Mouse (Mus musculus): Measurements from ENCODE around the gene Lmtk3. TPM values are rescaled to one million over a fixed set of nuclear protein-coding genes. Genes with fewer than 3 reads are reported as not detected.

Gene Lmtk3
- polyA plus RNA-seq, 2 experiments: 1.8 to 46.2 TPM

DNA sequence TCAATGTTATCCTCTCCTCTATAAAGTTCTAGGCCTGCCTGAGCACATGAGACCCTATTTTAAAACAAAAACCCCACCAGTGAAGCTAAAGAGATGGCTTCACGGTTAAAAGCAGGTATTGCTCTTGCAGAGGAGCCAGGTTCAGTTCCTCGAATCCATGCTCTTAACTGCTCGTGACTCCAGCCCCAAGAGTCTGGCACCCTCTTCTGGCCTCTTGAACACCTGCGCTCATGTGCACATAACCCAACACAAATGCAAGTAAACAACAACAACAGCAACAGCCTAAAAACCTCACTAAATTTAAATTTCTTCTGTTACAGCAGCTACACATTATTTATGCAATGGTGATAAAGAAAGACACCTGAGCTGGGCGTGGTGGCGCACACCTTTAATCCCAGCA is 16.0 kb upstream of the Lmtk3 start:
- Histone ChIP-seq H3K27ac (replicated peaks; ENCODE audit: low read depth, low read length) (no peak overlapping the region), H3K4me1 (ENCODE audit: control insufficient read depth, insufficient read depth, low read length) (peaks cover 2% of the 10 kb centered on the region; the same call in 1 of the 2 replicates), H3K4me2 (replicated peaks; ENCODE audit: low read depth, low read length, severe bottlenecking) (no peak overlapping the region), H3K9ac (ENCODE audit: low read depth, low read length, severe bottlenecking) (no peak overlapping the region), H3K27me3 (ENCODE audit: control insufficient read depth, insufficient read depth, low read length) (no peaks in the 10 kb centered on the region), H3K9me3 (ENCODE audit: control insufficient read depth, low read length) (no peaks in the 10 kb centered on the region), H3K4me3 (replicated peaks; ENCODE audit: low read length) (no peak overlapping the region), H3K36me3 (ENCODE audit: control insufficient read depth, insufficient read depth, low read length) (no peaks in the 10 kb centered on the region)
- DNase-seq (ENCODE audit: low spot score) (no peak), ATAC-seq (ENCODE audit: low FRiP score, low read depth) (no peak)
- TF ChIP-seq POLR2A (IDR thresholded peaks at IDR 0.05; ENCODE audit: borderline replicate concordance, extremely low read depth, insufficient read depth, insufficient read length): no peak
- 87% methylated on average over 6 of the region's 6 CpGs for WGBS

DNA sequence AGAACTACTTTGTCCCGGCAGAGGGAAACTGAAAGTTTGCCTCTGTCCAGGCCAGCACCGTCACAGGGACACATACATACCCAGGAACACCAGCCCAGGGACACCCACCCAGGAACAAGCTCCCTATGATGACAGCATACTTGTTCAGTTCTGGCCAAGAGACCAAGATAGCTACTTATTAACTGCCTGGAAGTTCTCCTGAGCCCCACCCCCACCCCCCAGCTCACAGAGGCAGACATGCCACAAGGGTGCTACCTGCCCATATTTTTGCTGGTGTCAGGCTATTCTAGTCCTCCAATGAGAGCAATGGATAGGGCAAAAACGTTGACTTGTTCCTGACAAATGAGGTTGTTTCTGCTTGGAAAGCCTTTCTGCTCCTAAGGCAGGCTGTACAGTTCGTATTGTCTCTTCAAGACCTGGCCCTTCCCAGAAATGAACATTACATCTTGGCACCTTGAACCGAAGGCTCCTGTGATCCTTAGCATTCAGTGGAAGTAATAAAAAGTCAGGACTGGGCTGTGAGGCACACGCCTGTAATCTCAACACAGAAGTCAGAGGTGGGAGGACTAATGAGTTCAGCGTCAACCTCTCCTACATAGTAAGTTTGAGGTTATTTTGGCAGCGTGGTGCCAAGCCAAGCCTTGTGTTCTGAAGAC is 13.0 kb upstream of the Lmtk3 start:
- peaks cover 2% of the 10 kb centered on the region; the same call in 1 of the 2 replicates for H3K4me1 ChIP-seq (ENCODE audit: control insufficient read depth, insufficient read depth, low read length)
- H3K36me3 ChIP-seq (ENCODE audit: control insufficient read depth, insufficient read depth, low read length): no peaks in the 10 kb centered on the region
- DNase-seq (ENCODE audit: low spot score): no peak
- no peak for TF ChIP-seq POLR2A (IDR thresholded peaks at IDR 0.05; ENCODE audit: borderline replicate concordance, extremely low read depth, insufficient read depth, insufficient read length)
- H3K27me3 ChIP-seq (ENCODE audit: control insufficient read depth, insufficient read depth, low read length): no peaks in the 10 kb centered on the region
- H3K9me3 ChIP-seq (ENCODE audit: control insufficient read depth, low read length): no peaks in the 10 kb centered on the region
- WGBS: 56% methylated on average over 8 of the region's 8 CpGs
- H3K27ac ChIP-seq (replicated peaks; ENCODE audit: low read depth, low read length): no peak overlapping the region
- H3K4me3 ChIP-seq (replicated peaks; ENCODE audit: low read length): no peak overlapping the region
- ATAC-seq (ENCODE audit: low FRiP score, low read depth): no peak
- H3K9ac ChIP-seq (ENCODE audit: low read depth, low read length, severe bottlenecking): no peak overlapping the region
- no peak overlapping the region for H3K4me2 ChIP-seq (replicated peaks; ENCODE audit: low read depth, low read length, severe bottlenecking)

DNA sequence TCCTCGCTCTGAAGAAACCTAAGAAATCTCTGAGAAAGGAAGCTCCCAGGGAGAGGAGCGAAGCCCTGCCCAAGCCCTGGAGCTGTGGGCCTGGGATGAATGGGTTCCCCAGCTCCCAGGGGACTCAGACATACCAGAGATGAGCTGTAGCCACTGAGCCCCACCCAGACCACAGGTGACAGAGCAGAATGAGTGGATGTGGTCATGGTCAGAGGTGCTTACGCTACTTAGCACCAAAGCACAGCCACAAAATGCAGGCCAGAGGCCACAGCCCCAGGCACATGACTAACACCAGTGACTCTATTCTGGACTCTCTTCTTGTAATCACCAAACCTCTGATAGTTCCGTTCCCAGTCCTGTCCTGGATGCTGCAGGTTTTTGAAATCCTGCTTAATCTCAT is 12.4 kb upstream of the Lmtk3 start:
- 67% methylated on average over 4 of the region's 4 CpGs for whole genome bisulfite sequencing
- TF ChIP-seq POLR2A (IDR thresholded peaks at IDR 0.05; ENCODE audit: borderline replicate concordance, extremely low read depth, insufficient read depth, insufficient read length): no peak
- no peak overlapping the region for H3K4me2 ChIP-seq (replicated peaks; ENCODE audit: low read depth, low read length, severe bottlenecking)

DNA sequence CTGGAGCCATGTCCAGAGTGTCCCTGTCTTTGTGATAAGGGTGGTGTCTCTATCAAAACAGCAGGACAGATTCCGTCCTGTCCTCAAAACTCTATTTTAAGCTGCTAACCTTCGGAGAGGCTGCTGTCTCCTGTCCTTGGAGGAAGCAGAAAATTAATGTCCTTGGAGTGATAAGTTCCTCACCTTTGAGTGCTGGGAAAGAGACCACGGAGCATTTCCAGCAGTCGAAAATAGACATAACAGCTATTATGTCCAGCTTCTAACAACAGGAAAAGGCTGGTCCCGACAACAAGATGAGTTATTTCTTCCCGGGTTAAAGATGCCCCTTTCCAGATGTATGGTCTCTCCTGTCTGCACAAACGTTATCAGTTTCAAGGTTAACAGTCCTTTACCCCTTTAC is 8.3 kb upstream of the Lmtk3 start:
- ATAC-seq (ENCODE audit: low FRiP score, low read depth): no peak
- 75% methylated on average over 7 of the region's 7 CpGs for WGBS
- H3K4me2 ChIP-seq (replicated peaks; ENCODE audit: low read depth, low read length, severe bottlenecking): no peak overlapping the region
- no peaks in the 10 kb centered on the region for H3K27me3 ChIP-seq (ENCODE audit: control insufficient read depth, insufficient read depth, low read length)
- H3K9ac ChIP-seq (ENCODE audit: low read depth, low read length, severe bottlenecking): no peak overlapping the region
- H3K4me1 ChIP-seq (ENCODE audit: control insufficient read depth, insufficient read depth, low read length): no peaks in the 10 kb centered on the region; the same call in 1 of the 2 replicates
- TF ChIP-seq POLR2A (IDR thresholded peaks at IDR 0.05; ENCODE audit: borderline replicate concordance, extremely low read depth, insufficient read depth, insufficient read length): no peak
- no peaks in the 10 kb centered on the region for H3K36me3 ChIP-seq (ENCODE audit: control insufficient read depth, insufficient read depth, low read length)
- no peak overlapping the region for H3K27ac ChIP-seq (replicated peaks; ENCODE audit: low read depth, low read length)
- no peak overlapping the region for H3K4me3 ChIP-seq (replicated peaks; ENCODE audit: low read length)
- H3K9me3 ChIP-seq (ENCODE audit: control insufficient read depth, low read length): no peaks in the 10 kb centered on the region
- no peak for DNase-seq (ENCODE audit: low spot score)

More for the DNA sequence above, 12.4 kb upstream of the Lmtk3 start:
- no peak overlapping the region for H3K27ac ChIP-seq (replicated peaks; ENCODE audit: low read depth, low read length)
- no peaks in the 10 kb centered on the region for H3K9me3 ChIP-seq (ENCODE audit: control insufficient read depth, low read length)
- no peak for ATAC-seq (ENCODE audit: low FRiP score, low read depth)
- H3K4me3 ChIP-seq (replicated peaks; ENCODE audit: low read length): no peak overlapping the region
- no peaks in the 10 kb centered on the region for H3K36me3 ChIP-seq (ENCODE audit: control insufficient read depth, insufficient read depth, low read length)
- DNase-seq (ENCODE audit: low spot score): no peak
- H3K9ac ChIP-seq (ENCODE audit: low read depth, low read length, severe bottlenecking): no peak overlapping the region
- no peaks in the 10 kb centered on the region for H3K4me1 ChIP-seq (ENCODE audit: control insufficient read depth, insufficient read depth, low read length)
- no peaks in the 10 kb centered on the region for H3K27me3 ChIP-seq (ENCODE audit: control insufficient read depth, insufficient read depth, low read length)

DNA sequence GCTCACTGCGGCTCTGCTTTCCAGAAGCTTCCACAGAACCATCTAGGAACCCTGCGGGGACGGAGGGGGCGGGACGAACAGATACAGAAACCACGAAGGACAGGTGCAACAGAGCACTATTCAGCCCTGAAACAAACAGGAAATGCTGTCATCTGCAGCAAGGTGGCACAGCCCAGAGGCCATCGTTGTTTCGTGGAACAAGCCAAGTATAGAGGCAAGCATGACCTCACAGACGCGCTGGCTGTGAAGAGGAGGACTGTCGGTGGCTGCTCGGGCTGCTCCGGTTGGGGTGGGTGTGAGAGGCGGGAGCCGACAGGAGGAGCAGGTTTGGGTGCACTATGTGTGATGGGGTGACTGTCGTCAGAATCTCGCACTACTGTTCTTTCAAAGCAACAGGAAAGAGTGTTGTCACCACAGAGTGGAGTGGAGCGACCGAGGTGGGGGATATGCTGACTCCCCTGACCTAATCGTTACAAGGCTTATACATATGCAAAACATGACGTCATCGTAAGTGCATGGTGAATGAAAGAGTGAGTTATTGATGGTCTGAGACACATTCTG is 4.4 kb upstream of the Lmtk3 start:
- ATAC-seq (ENCODE audit: low FRiP score, low read depth) (no peak), DNase-seq (ENCODE audit: low spot score) (no peak)
- Histone ChIP-seq H3K27me3 (ENCODE audit: control insufficient read depth, insufficient read depth, low read length) (no peaks in the 10 kb centered on the region), H3K9me3 (ENCODE audit: control insufficient read depth, low read length) (no peaks in the 10 kb centered on the region), H3K9ac (ENCODE audit: low read depth, low read length, severe bottlenecking) (no peak overlapping the region), H3K36me3 (ENCODE audit: control insufficient read depth, insufficient read depth, low read length) (no peaks in the 10 kb centered on the region), H3K27ac (replicated peaks; ENCODE audit: low read depth, low read length) (no peak overlapping the region), H3K4me3 (replicated peaks; ENCODE audit: low read length) (no peak overlapping the region), H3K4me2 (replicated peaks; ENCODE audit: low read depth, low read length, severe bottlenecking) (0 out of 2 replicates have a peak overlapping the region, but pooled peaks have one; percentile 5), H3K4me1 (ENCODE audit: control insufficient read depth, insufficient read depth, low read length) (peaks cover 4% of the 10 kb centered on the region)
- WGBS: 33% methylated on average over 22 of the region's 22 CpGs
- TF ChIP-seq POLR2A (IDR thresholded peaks at IDR 0.05; ENCODE audit: borderline replicate concordance, extremely low read depth, insufficient read depth, insufficient read length): no peak
